Mouse (Mus musculus) brain, embryonic 14.5 days (tissue): ENCODE data around the gene Btf3l4.

Experiments
- CTCF ChIP-seq: fragments of 200-500 bp; IDR thresholded peaks from 2 replicates; pipeline ENCODE4 v1.5.1; 2012; ENCODE audit warnings: inconsistent platforms, mild to moderate bottlenecking, moderate library complexity, borderline replicate concordance; ENCODE audit not compliant: insufficient read depth, insufficient read length; ENCODE audit errors: extremely low read depth
- POLR2A ChIP-seq: fragments of 200-500 bp; IDR thresholded peaks from 2 replicates; pipeline ENCODE4 v1.6.1; 2012; ENCODE audit warnings: mild to moderate bottlenecking, inconsistent platforms, borderline replicate concordance; ENCODE audit not compliant: poor library complexity, insufficient read depth, insufficient read length, severe bottlenecking; ENCODE audit errors: extremely low read depth

GRCm38 (mm10) chr4:108781596-108781995 is 51.8 kb downstream of the Btf3l4 start:
- TF ChIP-seq POLR2A, result no peak
- no peak for TF ChIP-seq CTCF
